Mouse (Mus musculus): ENCODE measurements around the gene Zcchc2. TPM values are rescaled to one million over a fixed set of nuclear protein-coding genes. Genes with fewer than 3 reads are reported as not detected.

Gene Zcchc2
- polyA plus RNA-seq, 1 experiment: 0.05 TPM

DNA sequence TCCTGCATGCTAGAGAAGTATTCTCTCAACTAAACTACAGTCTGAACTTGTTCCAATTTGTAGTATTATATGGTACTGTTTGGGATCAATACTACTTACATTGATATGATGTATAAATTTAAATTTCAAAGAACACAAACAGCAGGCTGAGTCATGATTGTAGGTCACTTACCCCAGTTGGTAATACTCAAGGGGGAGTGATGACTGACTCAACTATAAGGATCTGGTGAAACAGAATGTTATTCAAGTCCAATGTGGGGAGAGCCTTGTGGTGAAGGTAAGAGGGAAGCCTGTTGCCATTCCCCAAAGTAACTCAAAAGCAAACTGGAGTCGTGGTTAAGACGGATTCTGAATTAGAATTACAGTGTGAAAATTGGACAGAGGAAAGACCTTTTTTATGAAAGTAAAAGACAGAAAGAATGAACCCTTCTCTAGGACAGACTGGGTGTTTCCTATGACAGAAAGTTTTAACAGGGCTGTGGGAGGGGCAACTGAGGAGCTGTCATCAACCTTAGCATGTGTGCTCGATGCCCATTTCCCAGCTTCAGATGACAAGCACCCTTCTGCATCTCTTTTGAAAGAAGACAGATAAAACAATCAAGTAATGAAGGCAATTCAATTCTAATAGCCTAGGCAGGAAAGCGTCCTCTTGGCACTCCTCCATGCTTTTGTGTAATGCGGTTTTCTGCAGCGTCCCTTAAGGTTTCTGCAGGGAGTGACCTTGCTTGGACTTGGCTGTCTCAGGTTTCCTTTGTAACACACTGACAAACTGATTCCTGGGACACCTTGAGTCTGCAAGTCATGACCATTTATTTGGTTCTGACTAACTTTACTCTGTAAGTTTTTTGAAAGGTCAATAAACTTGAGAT lies 7.5 kb upstream of the Zcchc2 start:
- TF ChIP-seq TAL1 (IDR thresholded peaks at IDR 0.05; ENCODE audit: low read length) (no peak), GATA1 (IDR thresholded peaks at IDR 0.05; ENCODE audit: low read length) (no peak)
- H3K9me3 ChIP-seq (ENCODE audit: control insufficient read depth, low read length): 0 out of 2 replicates have a peak, but pooled peaks cover 2% of the 10 kb centered on the region
- no peaks in the 10 kb centered on the region for H3K27me3 ChIP-seq (ENCODE audit: control insufficient read depth)
- H3K4me3 ChIP-seq (replicated peaks): no peak overlapping the region
- no peaks in the 10 kb centered on the region for H3K36me3 ChIP-seq (ENCODE audit: control insufficient read depth)
- H3K4me1 ChIP-seq (ENCODE audit: control insufficient read depth): no peaks in the 10 kb centered on the region; the same call in 1 of the 2 replicates

DNA sequence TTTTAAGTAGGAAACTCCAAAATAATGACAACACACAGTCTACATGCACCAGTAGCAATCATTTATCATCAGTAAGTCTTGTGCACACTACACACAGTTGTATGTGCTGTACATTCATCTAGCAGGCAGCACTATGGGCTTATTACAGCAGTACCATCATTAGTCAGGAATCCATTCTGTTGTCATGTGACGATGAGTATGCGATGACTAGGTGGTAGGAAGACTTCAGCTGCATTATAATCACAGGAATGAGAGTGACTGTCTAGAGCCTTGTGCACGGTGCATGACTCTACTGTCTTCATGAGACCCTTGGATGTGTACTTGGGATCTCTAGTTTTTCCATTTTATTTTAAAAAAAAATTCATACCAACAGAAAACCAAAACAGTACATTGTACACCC lies 6.0 kb upstream of the Zcchc2 start:
- Histone ChIP-seq H3K27me3 (ENCODE audit: control insufficient read depth) (no peaks in the 10 kb centered on the region), H3K36me3 (ENCODE audit: control insufficient read depth) (no peaks in the 10 kb centered on the region), H3K4me1 (ENCODE audit: control insufficient read depth) (peaks cover 5% of the 10 kb centered on the region), H3K9me3 (ENCODE audit: control insufficient read depth, low read length) (no peaks in the 10 kb centered on the region), H3K4me3 (replicated peaks) (no peak overlapping the region)
- TF ChIP-seq GATA1 (IDR thresholded peaks at IDR 0.05; ENCODE audit: low read length): no peak
- no peak for TF ChIP-seq TAL1 (IDR thresholded peaks at IDR 0.05; ENCODE audit: low read length)

DNA sequence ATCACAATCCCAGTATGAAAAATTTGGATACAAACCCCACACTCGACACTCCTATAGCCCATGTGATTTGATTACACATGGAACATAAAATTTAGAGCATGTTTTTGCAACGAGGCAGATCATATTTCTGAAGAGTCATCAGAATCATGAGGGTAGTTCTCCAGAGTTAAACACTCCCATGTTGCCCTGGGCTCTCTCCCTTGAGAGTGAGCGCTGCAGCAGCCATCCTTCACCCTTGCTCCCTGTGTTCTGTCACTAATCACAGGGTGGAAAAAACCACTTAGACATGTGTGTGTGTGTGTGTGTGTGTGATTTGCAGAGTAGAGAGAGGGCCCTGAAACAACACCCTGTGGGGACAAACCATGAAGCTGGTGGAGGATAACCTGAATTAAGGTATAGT lies 2.0 kb upstream of the Zcchc2 start:
- H3K9me3 ChIP-seq (ENCODE audit: control insufficient read depth, low read length): no peaks in the 10 kb centered on the region
- TF ChIP-seq TAL1 (IDR thresholded peaks at IDR 0.05; ENCODE audit: low read length) (no peak), GATA1 (IDR thresholded peaks at IDR 0.05; ENCODE audit: low read length) (no peak)
- no peak overlapping the region for H3K4me3 ChIP-seq (replicated peaks)

DNA sequence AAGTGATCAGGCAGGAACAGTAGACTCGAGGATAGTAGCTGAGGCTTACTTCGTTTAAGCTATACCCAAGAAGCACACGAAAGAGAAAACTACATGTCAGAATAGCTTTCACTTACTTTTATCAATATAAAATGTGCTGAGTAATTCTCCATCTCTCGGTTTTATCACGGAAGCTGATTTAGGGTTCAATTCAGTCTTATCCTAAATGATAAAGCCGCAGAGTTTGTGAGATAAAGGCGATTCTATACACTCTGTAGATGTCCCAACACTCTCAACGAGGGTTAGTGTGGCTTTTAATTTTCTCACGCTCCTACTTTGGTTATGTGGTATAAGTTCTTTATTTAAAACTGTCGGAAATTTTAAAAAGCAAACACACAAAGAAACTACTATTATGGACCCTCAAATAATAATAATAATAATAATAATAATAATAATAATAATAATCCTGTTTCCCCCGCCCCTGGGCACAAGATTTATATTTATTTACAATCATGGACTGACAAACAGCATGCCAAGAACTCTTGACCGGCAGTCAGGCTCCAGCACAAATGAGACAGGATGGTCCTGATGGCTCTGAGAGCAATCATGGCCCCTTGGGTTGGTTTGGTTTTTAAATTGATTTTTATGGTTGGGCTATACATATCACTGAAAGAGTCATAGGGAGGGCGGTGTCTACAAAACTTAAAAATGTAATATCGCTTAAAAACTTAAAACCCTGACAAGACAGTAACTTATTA lies 1.1 kb upstream of the Zcchc2 start:
- no peaks in the 10 kb centered on the region for H3K9me3 ChIP-seq (ENCODE audit: control insufficient read depth, low read length)
- no peaks in the 10 kb centered on the region for H3K27me3 ChIP-seq (ENCODE audit: control insufficient read depth)
- peaks cover 46% of the 10 kb centered on the region for H3K4me1 ChIP-seq (ENCODE audit: control insufficient read depth)
- no peaks in the 10 kb centered on the region for H3K36me3 ChIP-seq (ENCODE audit: control insufficient read depth)
- TF ChIP-seq TAL1 (IDR thresholded peaks at IDR 0.05; ENCODE audit: low read length) (no peak), GATA1 (IDR thresholded peaks at IDR 0.05; ENCODE audit: low read length) (no peak)
- H3K4me3 ChIP-seq (replicated peaks): peak overlapping the region; percentile 82

More for the DNA sequence above, 2.0 kb upstream of the Zcchc2 start:
- Histone ChIP-seq H3K36me3 (ENCODE audit: control insufficient read depth) (no peaks in the 10 kb centered on the region), H3K27me3 (ENCODE audit: control insufficient read depth) (no peaks in the 10 kb centered on the region), H3K4me1 (ENCODE audit: control insufficient read depth) (peaks cover 37% of the 10 kb centered on the region)

DNA sequence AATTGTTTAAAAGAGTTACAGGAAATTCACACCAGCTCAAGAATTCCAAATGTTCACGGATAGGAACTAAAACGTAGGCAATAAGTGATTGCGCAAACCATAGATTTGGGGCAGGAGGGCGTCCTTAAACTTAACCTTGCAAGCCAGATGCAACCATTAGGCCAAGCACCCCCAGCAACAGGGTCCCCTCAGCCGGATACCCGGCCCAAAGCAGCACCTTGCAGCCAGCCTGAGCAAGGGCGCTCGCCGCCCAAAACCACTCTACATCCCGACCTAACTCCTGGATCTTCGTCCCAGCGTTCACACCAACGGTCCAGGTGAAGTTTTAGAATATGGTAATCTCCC lies 594 bp upstream of the Zcchc2 start:
- peak overlapping the region; percentile 82 for H3K4me3 ChIP-seq (replicated peaks)
- H3K9me3 ChIP-seq (ENCODE audit: control insufficient read depth, low read length): no peaks in the 10 kb centered on the region
- no peak for TF ChIP-seq TAL1 (IDR thresholded peaks at IDR 0.05; ENCODE audit: low read length)
- TF ChIP-seq GATA1 (IDR thresholded peaks at IDR 0.05; ENCODE audit: low read length): no peak
- no peaks in the 10 kb centered on the region for H3K36me3 ChIP-seq (ENCODE audit: control insufficient read depth)
- H3K27me3 ChIP-seq (ENCODE audit: control insufficient read depth): no peaks in the 10 kb centered on the region
- peaks cover 52% of the 10 kb centered on the region for H3K4me1 ChIP-seq (ENCODE audit: control insufficient read depth)

DNA sequence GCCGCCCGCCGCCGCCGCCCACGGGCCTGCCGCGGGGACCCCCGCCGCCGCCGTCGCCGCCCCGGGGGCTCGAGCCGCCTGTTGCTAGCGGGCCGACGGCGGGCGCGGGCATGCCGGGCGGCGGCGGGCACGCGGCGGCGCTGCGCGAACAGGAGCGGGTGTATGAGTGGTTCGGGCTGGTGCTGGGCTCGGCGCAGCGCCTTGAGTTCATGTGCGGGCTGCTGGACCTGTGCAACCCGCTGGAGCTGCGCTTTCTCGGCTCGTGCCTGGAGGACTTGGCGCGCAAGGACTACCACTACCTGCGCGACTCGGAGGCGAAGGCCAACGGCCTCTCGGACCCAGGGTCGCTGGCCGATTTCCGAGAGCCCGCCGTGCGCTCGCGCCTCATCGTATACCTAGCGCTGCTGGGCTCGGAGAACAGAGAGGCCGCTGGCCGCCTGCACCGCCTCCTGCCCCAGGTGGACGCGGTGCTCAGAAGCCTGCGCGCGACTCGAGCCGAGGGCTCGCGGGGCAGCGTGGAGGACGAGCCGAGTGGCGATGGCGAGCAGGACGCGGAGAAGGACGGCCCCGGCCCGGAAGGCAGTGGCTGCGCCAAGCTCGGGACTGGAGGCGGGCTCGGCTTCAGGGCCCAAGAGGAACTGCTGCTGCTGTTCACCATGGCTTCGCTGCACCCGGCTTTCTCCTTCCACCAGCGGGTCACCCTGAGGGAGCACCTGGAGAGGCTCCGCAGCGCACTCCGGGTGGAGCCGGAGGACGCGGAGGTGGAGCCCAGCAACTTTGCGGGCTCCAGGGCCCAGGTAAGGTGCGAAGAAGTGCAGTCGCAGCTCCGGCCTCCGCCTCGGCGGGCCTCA lies 930 bp downstream of the Zcchc2 start:
- Histone ChIP-seq H3K4me3 (replicated peaks) (peak overlapping the region; percentile 82), H3K27me3 (ENCODE audit: control insufficient read depth) (no peaks in the 10 kb centered on the region), H3K4me1 (ENCODE audit: control insufficient read depth) (peaks cover 67% of the 10 kb centered on the region), H3K36me3 (ENCODE audit: control insufficient read depth) (no peaks in the 10 kb centered on the region), H3K9me3 (ENCODE audit: control insufficient read depth, low read length) (no peaks in the 10 kb centered on the region)
- TF ChIP-seq TAL1 (IDR thresholded peaks at IDR 0.05; ENCODE audit: low read length): no peak
- no peak for TF ChIP-seq GATA1 (IDR thresholded peaks at IDR 0.05; ENCODE audit: low read length)

DNA sequence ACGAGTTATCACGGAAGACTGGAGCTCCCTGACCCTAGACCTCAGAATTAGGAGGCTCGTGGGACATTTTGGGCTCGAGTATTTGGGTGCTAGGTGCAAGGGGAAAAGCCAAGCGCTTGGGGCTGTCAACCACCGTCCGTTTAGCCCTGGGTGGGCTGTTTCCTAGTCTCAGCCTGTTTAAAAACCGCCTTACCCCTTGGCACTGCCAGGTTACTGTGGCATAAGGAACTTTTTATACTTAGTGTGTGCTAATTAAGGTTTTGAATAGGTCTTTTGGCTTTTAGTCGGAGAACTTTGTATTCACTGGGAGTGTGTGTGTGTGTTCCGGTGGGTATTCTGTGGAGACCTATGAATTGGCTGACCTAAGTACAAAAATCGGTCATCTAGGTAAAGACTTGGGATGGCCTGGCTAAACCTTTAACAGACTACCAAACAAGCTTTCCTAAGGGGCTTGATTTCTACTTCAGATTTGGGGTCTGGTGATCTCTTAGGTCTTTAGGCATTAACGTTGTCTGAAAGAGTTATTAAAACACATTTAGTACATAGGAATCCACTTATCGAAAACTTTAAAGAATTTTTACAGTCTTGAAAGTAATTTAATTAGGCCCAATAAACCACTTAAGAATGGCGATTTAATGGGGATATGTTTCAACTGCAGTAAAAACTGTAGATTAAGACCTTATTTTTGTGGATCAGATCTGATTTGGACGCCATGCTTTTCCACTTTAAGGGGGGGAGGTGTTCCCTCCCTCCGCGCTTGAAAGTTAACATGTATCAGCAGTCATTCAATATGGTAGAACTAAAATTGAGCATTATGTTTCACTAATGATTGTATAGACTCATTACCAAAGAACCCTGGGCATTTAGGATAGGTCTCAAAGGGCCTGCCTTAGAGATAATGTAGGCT lies 2.0 kb downstream of the Zcchc2 start:
- no peaks in the 10 kb centered on the region for H3K36me3 ChIP-seq (ENCODE audit: control insufficient read depth)
- peaks cover 67% of the 10 kb centered on the region for H3K4me1 ChIP-seq (ENCODE audit: control insufficient read depth)
- no peak for TF ChIP-seq TAL1 (IDR thresholded peaks at IDR 0.05; ENCODE audit: low read length)
- no peak for TF ChIP-seq GATA1 (IDR thresholded peaks at IDR 0.05; ENCODE audit: low read length)
- peak overlapping the region; percentile 82 for H3K4me3 ChIP-seq (replicated peaks)
- H3K27me3 ChIP-seq (ENCODE audit: control insufficient read depth): no peaks in the 10 kb centered on the region
- no peaks in the 10 kb centered on the region for H3K9me3 ChIP-seq (ENCODE audit: control insufficient read depth, low read length)

DNA sequence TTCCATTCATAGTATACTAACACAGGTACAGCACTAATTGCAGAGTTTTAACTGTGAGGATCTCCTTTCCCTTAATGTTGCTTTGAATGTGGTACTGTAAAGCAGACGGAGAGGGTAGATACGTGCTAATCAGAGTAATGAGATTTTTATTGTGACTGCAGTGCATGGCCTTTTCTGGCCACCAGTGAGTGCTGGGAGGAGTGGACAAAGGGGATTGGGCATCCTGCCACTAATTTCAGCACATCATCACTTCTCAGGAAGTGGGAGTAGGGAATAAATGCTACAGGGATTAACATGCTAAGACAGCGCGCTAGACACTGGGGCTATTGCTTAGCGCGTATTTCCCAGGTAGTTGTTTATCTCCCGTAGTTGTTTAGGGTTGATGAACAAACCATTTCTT lies 3.0 kb downstream of the Zcchc2 start:
- H3K27me3 ChIP-seq (ENCODE audit: control insufficient read depth): no peaks in the 10 kb centered on the region
- peak overlapping the region; percentile 82 for H3K4me3 ChIP-seq (replicated peaks)
- no peaks in the 10 kb centered on the region for H3K9me3 ChIP-seq (ENCODE audit: control insufficient read depth, low read length)
- TF ChIP-seq TAL1 (IDR thresholded peaks at IDR 0.05; ENCODE audit: low read length) (no peak), GATA1 (IDR thresholded peaks at IDR 0.05; ENCODE audit: low read length) (no peak)
- H3K36me3 ChIP-seq (ENCODE audit: control insufficient read depth): no peaks in the 10 kb centered on the region
- H3K4me1 ChIP-seq (ENCODE audit: control insufficient read depth): peaks cover 67% of the 10 kb centered on the region

Measured in erythroblast, embryonic 14.5 days (primary cell).